Mouse (Mus musculus) embryonic facial prominence, embryonic 11.5 days (tissue): ENCODE results near the gene Gm20388. TPM values are rescaled to one million over a fixed set of nuclear protein-coding genes. Genes with fewer than 3 reads are reported as not detected.

Experiments
- ATAC-seq: fragments of 200-750 bp; cut with Nextera tagmentation; replicated peaks from 2 replicates; pipeline ENCODE4 v1.8.0; 2017; ENCODE audit warnings: low read depth; ENCODE audit not compliant: insufficient number of reproducible peaks, low FRiP score, low TSS enrichment
- DNase-seq: peaks from one replicate; pipeline ENCODE4 v3.0.0-alpha.2; 2015; ENCODE audit warnings: low spot score
- H3K27ac ChIP-seq: fragments of 300-500 bp; sonication (generic); replicated peaks from 2 replicates; pipeline ENCODE4 v1.5.1; 2014; ENCODE audit warnings: mild to moderate bottlenecking, low read depth, low read length, control low read depth
- H3K27me3 ChIP-seq: fragments of 300-500 bp; sonication (generic); 2 replicates; pipeline ENCODE4 v1.6.1; 2014; ENCODE audit warnings: mild to moderate bottlenecking, low read length, moderate library complexity, mixed read lengths; ENCODE audit not compliant: control insufficient read depth, insufficient read depth
- H3K36me3 ChIP-seq: fragments of 300-500 bp; sonication (generic); replicated peaks from 2 replicates; pipeline ENCODE4 v1.6.1; 2014; ENCODE audit warnings: low read depth, mild to moderate bottlenecking, low read length, moderate library complexity, mixed read lengths; ENCODE audit not compliant: control insufficient read depth, insufficient read depth
- H3K4me1 ChIP-seq: fragments of 300-500 bp; sonication (generic); 2 replicates; pipeline ENCODE4 v1.6.1; 2014; ENCODE audit warnings: low read length, mixed read lengths; ENCODE audit not compliant: control insufficient read depth, insufficient read depth
- H3K4me2 ChIP-seq: fragments of 300-500 bp; sonication (generic); 2 replicates; pipeline ENCODE4 v1.6.1; 2014; ENCODE audit warnings: low read depth, mild to moderate bottlenecking, control low read depth, low read length, moderate library complexity
- H3K4me3 ChIP-seq: fragments of 300-500 bp; sonication (generic); 2 replicates; pipeline ENCODE4 v1.5.1; 2014; ENCODE audit warnings: low read depth, low read length, control low read depth
- H3K9ac ChIP-seq: fragments of 300-500 bp; sonication (generic); replicated peaks from 2 replicates; pipeline ENCODE4 v1.6.1; 2014; ENCODE audit warnings: mild to moderate bottlenecking, control low read depth, low read length
- H3K9me3 ChIP-seq: fragments of 300-500 bp; sonication (generic); replicated peaks from 2 replicates; pipeline ENCODE4 v1.6.1; 2016; ENCODE audit warnings: mild to moderate bottlenecking, low read length, inconsistent platforms, mixed read lengths; ENCODE audit not compliant: control insufficient read depth
- WGBS: fragments of 180-500 bp; shearing (Covaris S2); extraction: QIAGEN DNeasy Blood & Tissue Kit; methylation state at CpG from one replicate; pipeline ENCODE4 v1.1.7; 2014; 5-methylcytosine and 5-hydroxymethylcytosine counted together
- polyA plus RNA-seq: library from polyadenylated mRNA; unstranded; fragments of >200 nt; fragmentation: Nextera tagmentation; extraction: Ambion mirVana; gene quantifications from 2 replicates; pipeline ENCODE4 v1.2.1, GENCODE M21; 2014

Gm20388 gene
- polyA plus RNA-seq, 1 experiment from 2014 or later = 3.1 TPM

DNA sequence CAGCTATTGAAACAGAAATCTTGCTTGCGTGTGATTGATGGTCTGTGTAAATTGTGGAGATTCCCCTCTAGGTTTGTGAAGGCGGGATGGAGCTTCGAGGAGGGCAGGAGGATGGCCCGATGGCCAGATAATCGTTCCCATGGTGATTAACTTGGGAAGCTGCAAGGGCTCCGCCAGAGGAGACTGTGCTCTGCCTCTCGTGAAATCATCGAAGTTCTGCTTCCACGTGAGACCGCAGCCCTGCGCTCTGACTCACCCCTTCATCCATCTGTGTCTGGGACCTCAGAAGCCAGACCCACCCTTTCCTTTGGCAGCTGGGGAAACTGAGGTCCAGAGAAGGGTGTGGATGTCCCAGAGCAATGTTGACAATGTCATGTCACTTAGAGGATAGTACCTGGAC lies 2201.1 kb downstream of the Gm20388 start:
- H3K27me3 ChIP-seq = no peaks in the 10 kb centered on the region
- WGBS = 70% methylated on average over 11 of the region's 11 CpGs
- no peak overlapping the region for H3K4me3 ChIP-seq
- no peak for DNase-seq
- no peak overlapping the region for H3K9ac ChIP-seq
- no peak overlapping the region for H3K27ac ChIP-seq
- H3K9me3 ChIP-seq = no peaks in the 10 kb centered on the region
- H3K4me2 ChIP-seq = no peak overlapping the region
- ATAC-seq = no peak
- H3K4me1 ChIP-seq = 0 out of 2 replicates have a peak, but pooled peaks cover 2% of the 10 kb centered on the region
- no peaks in the 10 kb centered on the region for H3K36me3 ChIP-seq

DNA sequence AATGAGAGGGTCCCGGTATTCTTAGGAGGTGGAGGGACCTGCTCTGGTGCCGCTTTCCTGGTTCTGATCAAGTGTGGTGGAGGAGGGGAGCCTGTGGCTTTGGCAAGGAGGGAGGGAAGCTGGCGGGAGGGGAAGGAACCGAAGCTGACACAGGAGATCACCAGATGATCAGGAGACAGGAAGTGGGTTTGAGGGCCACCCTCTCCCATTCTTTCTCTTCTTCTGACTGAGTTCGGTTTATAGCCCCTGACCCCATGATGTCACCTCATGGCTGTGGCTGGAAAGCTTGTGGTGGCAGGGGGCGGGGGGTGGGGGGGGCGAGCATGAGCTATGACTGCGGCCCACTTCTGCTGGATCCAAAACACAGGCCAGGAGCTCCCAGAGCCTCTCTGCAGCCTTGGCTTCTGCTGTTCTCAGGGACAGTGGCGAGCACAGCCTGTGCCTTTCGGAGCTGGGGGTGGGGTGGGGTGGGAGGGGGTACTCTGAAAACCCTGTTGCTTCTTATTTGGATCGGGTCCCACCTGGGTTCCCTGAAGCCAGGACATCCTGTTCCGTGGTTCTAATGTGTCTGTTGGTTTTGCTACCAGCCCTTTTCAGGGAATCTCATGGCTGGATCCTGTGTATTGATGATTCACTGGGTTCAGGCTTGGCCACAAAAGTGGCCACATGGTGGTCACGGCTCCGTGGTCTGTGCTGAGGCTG lies 2201.8 kb downstream of the Gm20388 start:
- Histone ChIP-seq H3K9ac (no peak overlapping the region), H3K4me1 (0 out of 2 replicates have a peak, but pooled peaks cover 2% of the 10 kb centered on the region), H3K27me3 (no peaks in the 10 kb centered on the region), H3K9me3 (no peaks in the 10 kb centered on the region), H3K27ac (no peak overlapping the region), H3K4me3 (no peak overlapping the region), H3K36me3 (no peaks in the 10 kb centered on the region), H3K4me2 (no peak overlapping the region)
- ATAC-seq (no peak), DNase-seq (no peak)
- 79% methylated on average over 14 of the region's 14 CpGs for WGBS

- DNase-seq (no peak), ATAC-seq (no peak)
- WGBS = 88% methylated on average over 2 of the region's 2 CpGs
- H3K4me3 ChIP-seq = no peak overlapping the region
- no peak overlapping the region for H3K9ac ChIP-seq
- H3K27me3 ChIP-seq = no peaks in the 10 kb centered on the region
- no peaks in the 10 kb centered on the region for H3K9me3 ChIP-seq
- no peak overlapping the region for H3K4me2 ChIP-seq
- no peak overlapping the region for H3K27ac ChIP-seq
- H3K36me3 ChIP-seq = no peaks in the 10 kb centered on the region
- peaks cover 2% of the 10 kb centered on the region; the same call in 1 of the 2 replicates for H3K4me1 ChIP-seq
Observed at GRCm38 (mm10) chr8:122114890-122115289, 2204.2 kb downstream of the Gm20388 start.

DNA sequence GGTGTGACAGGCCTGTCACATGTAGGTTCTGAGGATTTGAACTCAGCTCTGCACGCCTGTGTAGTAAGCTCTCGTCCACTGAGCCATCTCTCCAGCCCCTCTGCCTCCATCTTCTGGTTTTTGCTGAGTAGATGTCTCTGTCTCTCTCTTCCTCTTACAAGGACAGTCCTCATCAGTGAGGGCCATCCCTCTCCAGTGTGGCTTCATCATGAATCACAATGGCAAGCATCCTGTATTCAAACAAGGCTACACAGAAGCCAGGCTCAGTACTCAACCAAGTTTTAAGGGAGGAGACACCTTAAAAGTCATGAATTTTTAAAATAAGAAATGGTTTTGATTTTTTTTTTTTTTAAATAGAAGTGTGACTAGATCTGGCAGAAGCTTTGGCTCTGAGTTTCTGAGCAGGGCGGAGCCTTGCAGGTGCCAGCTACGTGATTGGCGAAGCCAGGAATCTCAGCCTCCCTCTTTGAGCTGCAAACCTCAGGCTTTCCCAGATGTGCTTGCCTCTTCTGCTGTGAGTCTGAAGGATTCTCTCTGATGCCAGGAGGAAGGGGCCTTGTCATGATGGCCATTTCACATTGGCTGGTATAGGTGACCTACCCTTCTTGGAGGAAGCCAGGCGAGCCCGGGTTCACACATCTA lies 2206.2 kb downstream of the Gm20388 start:
- ATAC-seq = no peak
- Histone ChIP-seq H3K4me3 (no peak overlapping the region), H3K4me1 (no peaks in the 10 kb centered on the region; the same call in 1 of the 2 replicates), H3K27ac (no peak overlapping the region), H3K9me3 (no peaks in the 10 kb centered on the region), H3K27me3 (no peaks in the 10 kb centered on the region), H3K4me2 (no peak overlapping the region), H3K36me3 (no peaks in the 10 kb centered on the region), H3K9ac (no peak overlapping the region)
- WGBS = 90% methylated on average over 7 of the region's 7 CpGs
- DNase-seq = no peak

DNA sequence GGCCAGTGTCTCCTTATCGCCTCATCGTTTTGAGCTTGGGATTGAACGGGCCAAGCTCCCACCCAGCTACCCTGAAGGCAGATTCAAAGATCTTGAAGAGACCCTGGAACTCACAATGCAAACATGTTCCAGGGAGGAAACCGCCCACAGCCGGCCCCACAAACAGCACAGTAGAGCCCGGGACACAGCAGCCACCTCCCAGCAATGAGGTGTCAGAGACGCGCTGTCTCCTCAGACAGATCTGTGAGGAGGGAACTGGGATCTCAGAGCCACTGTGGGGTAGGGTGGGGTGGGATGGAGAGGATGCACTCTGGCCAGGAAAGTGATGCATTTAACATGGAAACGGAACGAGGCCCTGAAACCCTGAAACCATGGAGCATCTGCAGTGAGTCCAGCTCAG lies 2207.5 kb downstream of the Gm20388 start:
- H3K36me3 ChIP-seq = no peaks in the 10 kb centered on the region
- no peak overlapping the region for H3K4me2 ChIP-seq
- no peak overlapping the region for H3K9ac ChIP-seq
- H3K27ac ChIP-seq = no peak overlapping the region
- DNase-seq (no peak), ATAC-seq (no peak)
- H3K4me3 ChIP-seq = no peak overlapping the region
- no peaks in the 10 kb centered on the region; the same call in 1 of the 2 replicates for H3K4me1 ChIP-seq
- H3K9me3 ChIP-seq = no peaks in the 10 kb centered on the region
- no peaks in the 10 kb centered on the region for H3K27me3 ChIP-seq
- WGBS = 81% methylated on average over 10 of the region's 10 CpGs

DNA sequence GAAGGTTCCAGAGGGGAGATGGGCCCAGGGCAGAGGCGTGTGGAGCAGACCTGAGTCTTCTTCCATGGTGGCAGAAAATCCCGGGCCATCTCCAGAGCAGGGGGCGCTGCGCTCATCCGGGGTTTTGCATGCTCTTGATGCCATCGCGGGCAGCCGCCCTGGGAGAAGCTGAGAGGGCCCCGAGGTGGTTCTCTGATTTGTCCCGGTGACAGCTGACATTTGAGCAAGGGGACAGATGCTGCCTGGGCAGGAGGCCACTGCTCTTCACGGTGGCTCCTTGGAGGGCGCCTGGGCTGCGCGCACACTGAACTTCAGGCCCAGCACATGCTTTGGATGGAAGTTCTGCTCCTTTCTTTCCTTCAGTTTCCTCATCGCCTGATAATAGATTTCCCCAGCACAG lies 2207.9 kb downstream of the Gm20388 start:
- DNase-seq (no peak), ATAC-seq (no peak)
- Histone ChIP-seq H3K9ac (no peak overlapping the region), H3K27me3 (no peaks in the 10 kb centered on the region), H3K36me3 (no peaks in the 10 kb centered on the region), H3K9me3 (no peaks in the 10 kb centered on the region), H3K27ac (no peak overlapping the region), H3K4me2 (no peak overlapping the region), H3K4me3 (no peak overlapping the region), H3K4me1 (no peaks in the 10 kb centered on the region; the same call in 1 of the 2 replicates)
- WGBS = 76% methylated on average over 15 of the region's 15 CpGs

GRCm38 (mm10) chr8:122124326-122124725 lies 2213.7 kb downstream of the Gm20388 start:
- DNase-seq = no peak
- WGBS = 88% methylated on average over 3 of the region's 3 CpGs
- H3K9ac ChIP-seq = no peak overlapping the region

DNA sequence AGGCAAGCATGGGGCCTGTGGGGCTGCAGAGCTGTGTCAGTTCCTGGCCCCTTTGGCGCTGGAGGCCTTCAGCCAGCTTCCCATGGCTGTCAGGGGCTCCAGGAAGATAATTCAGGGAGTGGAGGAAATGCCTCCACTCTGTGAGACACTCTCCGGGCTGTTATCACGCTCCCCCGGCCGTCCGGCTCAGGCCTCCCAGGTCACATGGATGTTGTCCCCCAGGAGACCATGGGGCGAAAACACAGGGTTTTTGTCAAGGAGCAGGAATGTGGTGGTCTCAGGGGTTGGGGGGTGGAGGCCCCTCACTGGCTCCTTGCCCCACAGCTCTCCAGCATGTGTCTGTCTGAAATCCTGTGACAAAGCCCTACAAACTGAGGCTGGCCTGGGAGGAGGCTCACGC lies 2216.0 kb downstream of the Gm20388 start:
- no peaks in the 10 kb centered on the region for H3K9me3 ChIP-seq
- no peak overlapping the region for H3K9ac ChIP-seq
- H3K4me2 ChIP-seq = no peak overlapping the region
- ATAC-seq (no peak), DNase-seq (no peak)
- 51% methylated on average over 8 of the region's 8 CpGs for WGBS
- no peaks in the 10 kb centered on the region for H3K4me1 ChIP-seq
- no peaks in the 10 kb centered on the region for H3K27me3 ChIP-seq
- no peak overlapping the region for H3K4me3 ChIP-seq
- no peaks in the 10 kb centered on the region for H3K36me3 ChIP-seq
- H3K27ac ChIP-seq = no peak overlapping the region

More at GRCm38 (mm10) chr8:122124326-122124725, 2213.7 kb downstream of the Gm20388 start:
- no peak for ATAC-seq
- Histone ChIP-seq H3K4me2 (no peak overlapping the region), H3K4me3 (no peak overlapping the region), H3K27ac (no peak overlapping the region), H3K36me3 (no peaks in the 10 kb centered on the region), H3K27me3 (no peaks in the 10 kb centered on the region), H3K4me1 (no peaks in the 10 kb centered on the region), H3K9me3 (no peaks in the 10 kb centered on the region)
